Comparison of ENCODE assay signal across 10 mouse cellular contexts in the genomic region with DNA sequence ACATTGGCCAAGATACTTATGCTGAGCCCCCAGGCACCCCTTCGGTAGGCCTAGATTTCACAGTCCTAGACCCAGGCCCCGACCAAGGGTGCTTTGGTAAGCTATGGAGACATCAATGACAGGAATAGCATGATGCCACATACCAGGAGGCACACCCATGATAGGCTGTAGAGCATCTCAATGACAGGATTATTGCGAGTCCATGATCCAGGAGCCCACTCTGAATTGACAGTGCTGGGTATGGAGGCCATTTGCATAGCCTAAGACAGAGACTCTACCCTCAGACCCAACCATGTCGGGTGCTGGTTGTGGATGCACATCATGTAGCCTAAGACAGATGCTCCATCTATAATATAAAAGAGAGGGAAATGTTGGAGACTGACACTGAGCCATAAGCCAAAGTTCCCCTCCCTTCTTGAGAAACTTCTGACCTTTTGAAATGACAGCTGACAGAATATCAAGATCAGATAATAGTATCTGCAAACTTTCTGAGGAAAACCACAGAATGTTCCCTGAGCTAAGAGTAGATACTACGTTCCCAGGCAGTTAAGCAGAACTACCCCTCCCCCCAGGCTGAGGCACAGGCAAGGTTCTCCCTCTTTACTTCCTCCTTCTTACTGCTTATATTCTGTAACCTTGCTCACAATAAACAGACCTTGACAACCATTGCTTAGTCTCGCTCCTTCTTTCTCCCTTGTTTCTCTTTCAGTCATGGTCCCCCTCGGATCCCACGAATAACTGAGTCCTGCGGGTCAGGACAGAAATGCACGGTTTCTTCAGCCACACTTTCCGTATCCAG.
DNase-seq lines count a peak whose midpoint lies in the region; ATAC-seq lines count a peak whose summit lies in the region.
"Had no signal": no experiment of that assay in that cellular context is flagged by ENCODE, and none has a peak within 500 bp of the region (broad histone marks: within the 10 kb centered on the region; RNA-seq: fewer than 3 reads in every experiment).

No protein-coding gene starts in this region.

- no peak overlapping the region for H3K9ac ChIP-seq in kidney, embryonic 16.5 days (replicated peaks; ENCODE audit: low read length)
- H3K9ac ChIP-seq: liver, embryonic 15.5 days had no signal

- H3K4me2 ChIP-seq in kidney, embryonic 16.5 days (replicated peaks; ENCODE audit: low read depth, low read length), result no peak overlapping the region
- H3K4me2 ChIP-seq: liver, embryonic 15.5 days had no signal

- peaks cover 12% of the 10 kb centered on the region for H3K4me1 ChIP-seq in embryonic facial prominence, embryonic 10.5 days
- no peaks in the 10 kb centered on the region for H3K4me1 ChIP-seq in kidney, embryonic 16.5 days (ENCODE audit: insufficient read depth, low read length)
- H3K4me1 ChIP-seq: liver, embryonic 15.5 days had no signal

- H3K27ac ChIP-seq in embryonic facial prominence, embryonic 10.5 days (replicated peaks), result no peak overlapping the region
- no peak overlapping the region for H3K27ac ChIP-seq in kidney, embryonic 16.5 days (ENCODE audit: low read length)
- H3K27ac ChIP-seq: liver, embryonic 15.5 days had no signal

- 89% methylated on average over 11 of the region's 11 CpGs for WGBS in embryonic facial prominence, embryonic 10.5 days
- 90% methylated on average over 11 of the region's 11 CpGs for WGBS in kidney, embryonic 16.5 days

- H3K9me3 ChIP-seq in embryonic facial prominence, embryonic 10.5 days, result peaks cover 43% of the 10 kb centered on the region
- H3K9me3 ChIP-seq in kidney, embryonic 16.5 days (ENCODE audit: low read length), result peaks cover 27% of the 10 kb centered on the region

- H3K4me3 ChIP-seq in embryonic facial prominence, embryonic 10.5 days, result no peak overlapping the region
- H3K4me3 ChIP-seq in kidney, embryonic 16.5 days (ENCODE audit: low read length), result no peak overlapping the region
- H3K4me3 ChIP-seq: liver, embryonic 15.5 days; myocyte had no signal

- peaks cover 8% of the 10 kb centered on the region; the same call in 1 of the 2 replicates for H3K36me3 ChIP-seq in embryonic facial prominence, embryonic 10.5 days (replicated peaks)
- H3K36me3 ChIP-seq in kidney, embryonic 16.5 days (ENCODE audit: insufficient read depth, low read length), result 0 out of 2 replicates have a peak, but pooled peaks cover 2% of the 10 kb centered on the region
- H3K36me3 ChIP-seq: liver, embryonic 15.5 days had no signal

- no peaks in the 10 kb centered on the region for H3K27me3 ChIP-seq in embryonic facial prominence, embryonic 10.5 days (replicated peaks; ENCODE audit: low read depth, poor library complexity, severe bottlenecking)
- H3K27me3 ChIP-seq in kidney, embryonic 16.5 days (ENCODE audit: insufficient read depth, low read length), result no peaks in the 10 kb centered on the region
- H3K27me3 ChIP-seq: liver, embryonic 15.5 days had no signal

- ATAC-seq in granulocyte monocyte progenitor cell, adult 5-6 weeks (replicated peaks; ENCODE audit: poor library complexity, severe bottlenecking), result peak; percentile 82
- ATAC-seq in neutrophil, adult 5-6 weeks (ENCODE audit: extremely low read depth, insufficient number of reproducible peaks, low FRiP score, poor library complexity, severe bottlenecking), result peak; percentile 51; the same call in 1 of the 2 replicates
- no peak for ATAC-seq in kidney, embryonic 16.5 days (ENCODE audit: low FRiP score, low TSS enrichment)

- peak; percentile 16 to 41 for DNase-seq in adrenal gland, adult (ENCODE audit: inconsistent age in 2 of 2, low spot score in 1 of 2)
- no peak for DNase-seq in adrenal gland, postnatal 14 days
- peak; percentile 85 for DNase-seq in 416B (ENCODE audit: low read depth)
- DNase-seq in embryonic facial prominence, embryonic 10.5 days (ENCODE audit: low spot score), result no peak
- DNase-seq in testis, postnatal 14 days (ENCODE audit: low spot score), result no peak

Comparison
In these comparisons a context has a peak if more than half of its experiments do, and no peak if none do; other contexts are left out.
1. DNase-seq: peak in adrenal gland, adult (2 of 2) and 416B (single experiment); none in adrenal gland, postnatal 14 days (single experiment), embryonic facial prominence, embryonic 10.5 days (single experiment) and testis, postnatal 14 days (single experiment).